Mouse (Mus musculus) kidney, adult 2 months (tissue): Measurements from ENCODE around the gene Il1rap.

Experiments
- CTCF ChIP-seq: fragments of 200-500 bp; conservative IDR thresholded peaks from 2 replicates; pipeline ENCODE4 v1.5.1; 2011; ENCODE audit warnings: low read depth, mild to moderate bottlenecking, control low read depth, low read length, moderate library complexity, mixed read lengths; ENCODE audit not compliant: insufficient read depth, insufficient read length
- POLR2A ChIP-seq: fragments of 200-500 bp; IDR thresholded peaks from one replicate; pipeline ENCODE4 v1.6.1; 2011; ENCODE audit warnings: low read depth, low read length, control low read depth

- no peak for TF ChIP-seq CTCF
- no peak for TF ChIP-seq POLR2A
Observed at GRCm38 (mm10) chr16:26546170-26546878, 35.2 kb upstream of the Il1rap start.
